Mouse (Mus musculus): ENCODE data around the gene Tspan31. TPM values are rescaled to one million over a fixed set of nuclear protein-coding genes. Genes with fewer than 3 reads are reported as not detected.

Gene Tspan31
- polyA plus RNA-seq, 1 experiment from 2014 or later = 176 TPM

DNA sequence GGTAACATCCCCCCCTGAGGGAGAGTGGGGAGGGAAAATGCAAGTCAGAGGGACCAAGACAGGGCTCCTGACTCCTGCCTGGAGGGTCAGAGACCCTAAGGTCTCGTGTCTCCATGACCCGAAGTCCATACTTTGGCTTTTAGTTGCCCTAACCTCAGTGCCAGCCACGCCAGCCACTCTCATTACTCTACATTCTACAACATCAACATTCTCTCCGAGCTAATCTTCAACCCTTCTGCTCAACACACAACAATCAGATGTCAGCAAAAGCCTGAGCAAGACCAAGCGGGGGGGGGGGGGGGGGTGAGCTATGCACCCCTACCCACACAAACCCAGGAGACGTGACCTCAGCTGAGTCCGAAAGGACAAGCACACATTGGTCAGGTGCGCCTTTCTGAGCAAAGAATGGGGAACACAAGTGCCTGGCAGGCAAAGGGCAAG lies 36.7 kb downstream of the Tspan31 start:
- Histone ChIP-seq H3K9ac (no peak overlapping the region), H3K27me3 (no peaks in the 10 kb centered on the region), H3K36me3 (peaks cover 12% of the 10 kb centered on the region), H3K27ac (no peak overlapping the region), H3K9me3 (no peaks in the 10 kb centered on the region), H3K4me1 (peaks cover 10% of the 10 kb centered on the region), H3K4me2 (no peak overlapping the region), H3K4me3 (no peak overlapping the region)
- WGBS = 87% methylated on average over 8 of the region's 8 CpGs
- no peak for ATAC-seq (ENCODE audit: insufficient number of reproducible peaks, insufficient read depth, low FRiP score, low TSS enrichment, low read depth)

- Histone ChIP-seq H3K27me3 (no peaks in the 10 kb centered on the region), H3K27ac (peak within 1 kb of the TSS; percentile 55; the same call in 1 of the 2 replicates), H3K4me1 (peaks cover 10% of the 10 kb centered on the region), H3K4me2 (peak within 1 kb of the TSS; percentile 89), H3K9me3 (no peaks in the 10 kb centered on the region), H3K9ac (peak within 1 kb of the TSS; percentile 92), H3K36me3 (peaks cover 39% of the 10 kb centered on the region), H3K4me3 (peak within 1 kb of the TSS; percentile 91)
- ATAC-seq (ENCODE audit: insufficient number of reproducible peaks, insufficient read depth, low FRiP score, low TSS enrichment, low read depth) = peak; percentile 74; the same call in 1 of the 2 replicates
- WGBS = 5% methylated on average over 56 of the region's 56 CpGs
Observed at GRCm38 (mm10) chr10:127030336-127031296, 39.4 kb downstream of the Tspan31 start, which contains the start of gene Tsfm. Gene Tsfm (minus strand): TSS chr10:127030840.

- no peak for ATAC-seq (ENCODE audit: insufficient number of reproducible peaks, insufficient read depth, low FRiP score, low TSS enrichment, low read depth)
- H3K9me3 ChIP-seq = no peaks in the 10 kb centered on the region
- H3K4me1 ChIP-seq = peaks cover 7% of the 10 kb centered on the region
- no peak overlapping the region for H3K4me3 ChIP-seq
- no peaks in the 10 kb centered on the region for H3K27me3 ChIP-seq
- H3K4me2 ChIP-seq = no peak overlapping the region
- WGBS = 76% methylated on average over 16 of the region's 16 CpGs
- H3K36me3 ChIP-seq = peaks cover 19% of the 10 kb centered on the region
- no peak overlapping the region for H3K9ac ChIP-seq
- H3K27ac ChIP-seq = no peak overlapping the region
Observed at GRCm38 (mm10) chr10:127018422-127018821, 51.6 kb downstream of the Tspan31 start.

Other genes starting within 250 kb of the Tspan31 start
- 19.7 and 19.9 TPM in 2 replicates for gene Atp23, start 168.9 kb downstream of the Tspan31 start, polyA plus RNA-seq (2015; fragmentation: Nextera tagmentation; extraction: Ambion mirVana)
- gene Ctdsp2, start 91.5 kb downstream of the Tspan31 start, polyA plus RNA-seq (2015; fragmentation: Nextera tagmentation; extraction: Ambion mirVana) = 84.8 and 87.4 TPM in 2 replicates
- gene Avil, start 69.6 kb downstream of the Tspan31 start, polyA plus RNA-seq (2015; fragmentation: Nextera tagmentation; extraction: Ambion mirVana) = 0.58 and 0.97 TPM in 2 replicates
- gene Tsfm, start 39.4 kb downstream of the Tspan31 start, polyA plus RNA-seq (2015; fragmentation: Nextera tagmentation; extraction: Ambion mirVana) = 78.2 and 84.5 TPM in 2 replicates
- 55.2 and 61.2 TPM in 2 replicates for gene Mettl1, start 28.9 kb downstream of the Tspan31 start, polyA plus RNA-seq (2015; fragmentation: Nextera tagmentation; extraction: Ambion mirVana)
- gene Eef1akmt3, start 28.8 kb downstream of the Tspan31 start, polyA plus RNA-seq (2015; fragmentation: Nextera tagmentation; extraction: Ambion mirVana) = 0.62 and 0.81 TPM in 2 replicates
- 0.08 and 0.11 TPM in 2 replicates for gene Cyp27b1, start 22.0 kb downstream of the Tspan31 start, polyA plus RNA-seq (2015; fragmentation: Nextera tagmentation; extraction: Ambion mirVana)
- gene March9, start 10.1 kb downstream of the Tspan31 start, polyA plus RNA-seq (2015; fragmentation: Nextera tagmentation; extraction: Ambion mirVana) = 1.5 and 1.6 TPM in 2 replicates
- gene Cdk4, start 6.7 kb downstream of the Tspan31 start, polyA plus RNA-seq (2015; fragmentation: Nextera tagmentation; extraction: Ambion mirVana) = 1,992 and 2,100 TPM in 2 replicates
- 0.18 and 0.34 TPM in 2 replicates for gene Agap2, start 5.0 kb upstream of the Tspan31 start, polyA plus RNA-seq (2015; fragmentation: Nextera tagmentation; extraction: Ambion mirVana)
- gene Os9, start 50.9 kb upstream of the Tspan31 start, polyA plus RNA-seq (2015; fragmentation: Nextera tagmentation; extraction: Ambion mirVana) = 76.5 and 87.7 TPM in 2 replicates
- 8.9 and 9.0 TPM in 2 replicates for gene B4galnt1, start 95.0 kb upstream of the Tspan31 start, polyA plus RNA-seq (2015; fragmentation: Nextera tagmentation; extraction: Ambion mirVana)
- 1.3 and 2.0 TPM in 2 replicates for gene Slc26a10, start 110.4 kb upstream of the Tspan31 start, polyA plus RNA-seq (2015; fragmentation: Nextera tagmentation; extraction: Ambion mirVana)
- gene Arhgef25, start 119.8 kb upstream of the Tspan31 start, polyA plus RNA-seq (2015; fragmentation: Nextera tagmentation; extraction: Ambion mirVana) = 117 and 130 TPM in 2 replicates
- gene Dtx3, start 125.5 kb upstream of the Tspan31 start, polyA plus RNA-seq (2015; fragmentation: Nextera tagmentation; extraction: Ambion mirVana) = 161 and 165 TPM in 2 replicates
- gene Pip4k2c, start 141.3 kb upstream of the Tspan31 start, polyA plus RNA-seq (2015; fragmentation: Nextera tagmentation; extraction: Ambion mirVana) = 28.1 and 30.8 TPM in 2 replicates
- gene Kif5a, start 193.1 kb upstream of the Tspan31 start, polyA plus RNA-seq (2015; fragmentation: Nextera tagmentation; extraction: Ambion mirVana) = 6.7 and 8.1 TPM in 2 replicates
- gene Dctn2, start 196.1 kb upstream of the Tspan31 start, polyA plus RNA-seq (2015; fragmentation: Nextera tagmentation; extraction: Ambion mirVana) = 187 and 199 TPM in 2 replicates
- gene Mbd6, start 218.8 kb upstream of the Tspan31 start, polyA plus RNA-seq (2015; fragmentation: Nextera tagmentation; extraction: Ambion mirVana) = 14.9 and 19.2 TPM in 2 replicates
- gene Mars, start 241.5 kb upstream of the Tspan31 start, polyA plus RNA-seq (2015; fragmentation: Nextera tagmentation; extraction: Ambion mirVana) = 113 and 128 TPM in 2 replicates